Mouse (Mus musculus) c-Kit-negative CD71-positive TER-119-positive erythroid progenitor cells, embryonic 14.5 days (primary cell): ENCODE results near the gene Dnajb1.

Experiments
- DNase-seq: peaks from one replicate; pipeline ENCODE4 v3.0.0-alpha.2; 2013; ENCODE audit warnings: low read depth, low spot score

The Dnajb1 gene

GRCm38 (mm10) chr8:83611921-83612320, 3.9 kb downstream of the Dnajb1 start:
- DNase-seq, result no peak

DNA sequence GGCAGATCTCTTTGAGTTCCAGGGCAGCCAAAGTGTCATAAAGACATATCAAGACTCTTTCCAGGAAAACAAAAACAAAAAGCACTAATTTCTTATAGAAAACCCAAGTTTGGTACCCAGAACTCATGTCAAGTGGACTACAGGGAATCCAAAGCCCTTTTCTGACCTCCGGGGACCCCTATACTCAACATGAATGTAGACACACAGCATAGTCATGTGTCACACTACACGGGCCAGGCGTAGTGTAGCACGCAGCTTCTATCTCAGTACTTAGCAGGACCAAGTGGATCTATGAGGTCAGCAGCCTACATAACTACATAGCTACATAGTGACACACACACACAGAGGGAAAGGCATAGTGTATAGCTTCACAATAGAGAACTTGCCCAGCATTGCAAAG, 5.7 kb downstream of the Dnajb1 start:
- DNase-seq, result no peak

DNA sequence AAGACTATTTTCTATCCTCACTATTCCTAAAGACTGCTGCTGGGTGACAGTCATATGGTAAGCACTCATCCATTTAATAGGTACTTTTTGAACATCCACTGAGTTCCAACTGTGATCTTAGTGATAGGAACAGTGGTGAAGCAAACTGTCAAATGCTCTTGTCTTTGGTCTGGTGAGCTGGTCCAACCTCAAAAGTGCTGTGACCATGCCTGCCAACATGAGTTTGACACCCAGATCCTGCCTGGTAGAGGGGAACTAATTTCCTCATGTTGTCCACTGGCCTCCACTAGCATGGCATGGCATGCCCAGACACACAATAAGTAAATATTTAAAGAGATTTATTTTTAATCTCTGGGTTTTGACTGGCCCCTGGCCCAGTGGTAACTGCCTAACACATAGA, 8.6 kb downstream of the Dnajb1 start:
- no peak for DNase-seq

- DNase-seq, result no peak
Measured at GRCm38 (mm10) chr8:83617111-83617510, 9.1 kb downstream of the Dnajb1 start.

DNA sequence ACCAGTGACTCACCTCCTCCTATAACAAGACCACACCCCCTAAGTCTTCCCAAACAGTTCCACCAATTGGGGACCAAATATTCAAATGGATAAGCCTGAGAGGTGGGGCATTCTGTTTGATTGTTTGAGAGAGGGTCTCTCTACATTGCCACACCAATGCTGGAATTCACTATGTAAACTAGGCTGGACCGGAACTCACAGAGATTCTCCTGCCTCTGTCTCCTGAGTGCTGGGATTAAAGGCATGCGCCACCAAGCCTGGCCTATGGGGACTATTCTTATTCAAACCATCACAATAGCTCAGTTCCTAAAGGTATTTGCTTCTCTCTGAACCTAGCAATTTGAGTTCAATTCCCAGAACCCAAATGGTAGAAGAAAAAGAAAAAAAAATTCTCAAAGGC, 10.6 kb downstream of the Dnajb1 start:
- DNase-seq, result no peak

GRCm38 (mm10) chr8:83619568-83620285, 11.7 kb downstream of the Dnajb1 start:
- DNase-seq, result no peak

- no peak for DNase-seq
Measured at GRCm38 (mm10) chr8:83621691-83622388, 13.8 kb downstream of the Dnajb1 start.

GRCm38 (mm10) chr8:83622389-83622989, 14.5 kb downstream of the Dnajb1 start:
- DNase-seq, result peak; percentile 86

DNA sequence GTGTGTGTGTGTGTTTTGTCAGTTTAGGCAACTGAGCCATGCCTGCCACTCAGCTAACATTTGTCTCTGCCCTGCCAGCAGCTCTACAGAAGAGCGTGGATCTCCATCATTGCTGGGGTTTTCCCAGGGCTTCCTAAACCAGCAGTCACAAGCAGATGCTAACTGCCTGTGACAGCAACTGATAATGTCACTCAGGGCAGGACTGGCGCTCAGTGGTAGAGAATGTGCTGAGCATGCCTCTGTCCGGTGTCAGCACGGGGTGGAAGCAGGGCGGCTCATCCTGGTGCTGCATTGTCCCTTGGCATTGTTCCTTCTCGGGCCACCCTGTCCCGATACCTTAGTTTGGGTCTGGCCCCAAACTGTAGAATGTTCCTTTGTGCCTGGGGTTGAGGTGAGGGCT, 15.6 kb downstream of the Dnajb1 start:
- no peak for DNase-seq

DNA sequence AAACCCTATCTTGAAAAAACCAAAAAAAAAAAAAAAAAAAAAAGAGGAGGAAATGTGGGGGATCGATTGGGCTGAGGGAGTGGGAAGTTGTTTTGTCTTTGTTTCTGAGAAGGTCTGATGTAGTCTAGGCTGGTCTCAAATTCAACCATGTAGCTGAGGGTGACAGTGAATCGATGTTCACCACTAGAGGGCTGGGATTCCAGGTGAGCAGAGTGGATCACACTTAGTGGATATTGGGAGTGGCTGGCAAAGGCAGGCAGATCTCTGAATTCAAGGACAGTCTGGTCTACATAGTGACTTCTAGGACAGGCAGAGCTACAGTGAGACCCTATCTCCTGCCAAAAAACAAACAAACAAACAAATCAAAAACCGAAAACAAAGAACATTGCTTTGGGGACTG, 16.7 kb downstream of the Dnajb1 start:
- no peak for DNase-seq

- no peak for DNase-seq
Measured at GRCm38 (mm10) chr8:83625676-83626299, 17.8 kb downstream of the Dnajb1 start.

- no peak for DNase-seq
Measured at GRCm38 (mm10) chr8:83632083-83632707, 24.2 kb downstream of the Dnajb1 start.

- DNase-seq, result no peak
Measured at GRCm38 (mm10) chr8:83638856-83639255, 30.9 kb downstream of the Dnajb1 start.

GRCm38 (mm10) chr8:83639649-83640048, 31.7 kb downstream of the Dnajb1 start:
- DNase-seq, result no peak

GRCm38 (mm10) chr8:83647511-83647910, 39.5 kb downstream of the Dnajb1 start:
- no peak for DNase-seq

DNA sequence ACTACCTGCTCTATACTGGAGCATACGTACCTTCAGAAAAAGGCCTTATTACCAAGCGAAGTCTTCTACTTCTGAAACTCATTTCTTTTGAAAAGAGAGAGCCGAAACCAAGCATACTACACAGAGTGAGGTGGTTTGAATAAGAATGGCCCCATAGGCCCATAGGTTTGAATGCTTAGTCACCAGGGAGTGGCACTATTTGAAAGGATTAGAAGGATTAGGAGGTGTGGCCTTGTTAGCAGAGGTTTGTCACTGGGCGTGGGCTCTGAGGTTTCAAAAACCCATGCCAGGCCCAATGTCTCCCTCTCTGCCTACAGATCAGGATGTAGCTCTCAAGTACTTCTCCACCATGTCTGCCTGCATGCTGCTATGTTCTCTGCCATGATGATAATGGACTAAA, 40.0 kb downstream of the Dnajb1 start:
- no peak for DNase-seq

DNA sequence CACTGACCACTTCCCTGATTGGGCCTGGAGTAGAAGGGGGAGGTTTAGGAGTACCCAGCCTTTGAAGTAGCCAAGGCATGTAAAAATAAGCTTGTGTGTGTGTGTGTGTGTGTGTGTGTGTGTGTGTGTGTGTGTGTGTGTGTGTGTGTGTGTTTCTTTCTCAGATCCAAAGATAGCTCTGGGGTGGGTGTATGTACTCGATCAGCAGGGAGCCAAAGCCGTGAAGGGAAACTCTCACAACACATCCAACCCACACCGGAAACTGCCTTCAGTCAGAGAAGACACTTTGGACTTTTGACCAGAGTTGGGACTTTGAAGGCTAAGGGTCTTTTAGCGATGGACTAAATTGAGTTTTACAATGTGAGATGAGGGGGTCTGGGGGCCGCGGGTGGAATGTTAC, 41.7 kb downstream of the Dnajb1 start:
- no peak for DNase-seq

DNA sequence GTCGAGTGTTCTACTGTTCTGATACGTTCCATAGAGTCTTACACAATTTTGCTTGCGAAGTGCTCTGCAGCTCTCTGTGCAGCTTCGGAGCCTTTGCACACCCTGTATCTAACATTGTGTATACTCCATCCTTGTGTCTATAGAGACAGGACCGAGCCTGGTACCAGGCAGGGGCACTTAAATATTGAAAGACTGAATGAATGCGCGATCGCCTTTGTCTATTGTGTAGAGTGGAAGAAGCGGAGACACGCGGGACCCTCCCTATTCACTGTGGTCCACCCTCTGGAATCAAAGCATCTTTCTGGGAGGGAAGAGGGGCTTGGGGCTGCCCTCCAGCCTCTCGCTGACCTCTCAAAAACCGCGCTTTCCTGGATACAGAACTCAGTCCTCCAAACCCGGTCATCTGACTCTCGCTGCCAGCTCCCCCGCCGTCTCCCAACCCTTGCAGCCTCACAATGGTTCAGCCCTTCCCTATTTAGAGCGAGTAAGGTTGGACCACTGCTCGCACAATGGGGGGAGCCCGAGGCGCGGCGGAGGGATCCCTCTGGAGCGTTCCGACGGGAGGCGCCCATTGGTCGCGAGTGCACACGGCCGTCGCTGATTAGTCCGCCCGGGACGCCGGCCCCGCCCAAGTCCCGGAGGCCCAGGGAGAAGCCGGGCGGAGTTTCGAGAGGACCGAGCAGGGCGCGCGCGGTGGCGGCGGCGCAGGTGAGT, 44.2 kb downstream of the Dnajb1 start, which contains the start of gene Gipc1:
Gipc1 (plus strand) TSS at position 648 of the 714 bp plus-strand sequence.
- peak; percentile 93 for DNase-seq

GRCm38 (mm10) chr8:83652744-83653661, 45.0 kb downstream of the Dnajb1 start:
- peak; percentile 27 for DNase-seq

DNA sequence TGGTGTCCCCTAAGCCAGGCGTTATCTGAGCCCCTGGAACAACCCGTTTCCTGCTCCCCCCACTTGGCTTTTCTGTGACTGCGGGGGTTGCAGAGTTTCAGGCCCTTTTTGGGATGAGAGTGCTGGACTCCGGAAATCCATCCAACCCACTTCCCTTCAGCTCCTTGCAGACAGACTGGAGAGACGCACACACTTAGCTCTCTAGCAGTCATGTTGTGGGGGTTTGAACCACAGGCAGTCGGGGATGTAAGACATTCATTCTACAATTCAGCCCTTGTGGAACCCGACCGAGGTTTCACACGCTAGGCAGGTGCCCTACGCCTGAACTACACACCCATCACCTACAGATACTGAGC, 45.6 kb downstream of the Dnajb1 start:
- no peak for DNase-seq
